9 mouse cellular contexts compared by ENCODE assay signal in the genomic region with DNA sequence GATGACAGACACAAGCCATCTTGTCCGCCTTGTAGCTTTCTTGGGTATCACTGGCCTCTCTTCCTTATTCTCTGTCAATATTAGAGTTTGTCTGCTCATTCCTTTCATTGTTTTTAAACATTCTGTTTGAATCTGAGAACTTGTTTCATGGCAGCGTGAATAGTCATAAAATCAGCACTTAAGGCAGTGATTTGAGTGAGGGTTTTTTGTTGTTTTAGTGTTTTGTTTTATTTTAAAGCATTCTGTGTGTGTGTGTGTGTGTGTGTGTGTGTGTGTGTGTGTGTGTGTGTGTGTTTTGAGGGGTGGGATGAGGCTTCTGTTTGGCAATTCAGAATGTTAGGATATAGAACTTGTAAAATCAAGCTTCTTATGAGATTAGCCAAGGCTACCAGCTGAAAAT. TPM values are rescaled to one million over a fixed set of nuclear protein-coding genes. Genes with fewer than 3 reads are reported as not detected.
DNase-seq lines count a peak whose midpoint lies in the region; ATAC-seq and TF ChIP-seq lines count a peak whose summit lies in the region.
"Had no signal": no experiment of that assay in that cellular context is flagged by ENCODE, and none has a peak within 500 bp of the region (broad histone marks: within the 10 kb centered on the region; RNA-seq: fewer than 3 reads in every experiment).

No protein-coding gene starts in this region.

- DNase-seq in liver, embryonic 11.5 days (ENCODE audit: low spot score): no peak
- no peak for DNase-seq in liver
- no peak for DNase-seq in forebrain, embryonic 10.5 days (ENCODE audit: extremely low spot score, low spot score)
- DNase-seq in hindbrain, postnatal 0 days (ENCODE audit: low spot score): no peak
- no peak for DNase-seq in urinary bladder, adult 2 months (ENCODE audit: low spot score)
- no peak for DNase-seq in left cerebral cortex, postnatal 14 days (ENCODE audit: low spot score in 2 of 2)

- intact Hi-C loops in left cerebral cortex, postnatal 14 days (cut with DNase I): loop anchor here (2.0 kb wide), 1 partner anchor 49 kb away; a partner anchor contains a TSS

- ATAC-seq in liver, embryonic 11.5 days (replicated peaks; ENCODE audit: low FRiP score): no peak
- no peak for ATAC-seq in hindbrain, postnatal 0 days
- ATAC-seq in cerebellum, adult (ENCODE audit: insufficient number of reproducible peaks, low FRiP score, low TSS enrichment): no peak

- no peak for TF ChIP-seq POLR2A in myocyte (IDR thresholded peaks at IDR 0.05; ENCODE audit: insufficient read length, low read depth)

- no peaks in the 10 kb centered on the region for H3K79me2 ChIP-seq in myocyte (ENCODE audit: control insufficient read depth, insufficient read depth)

- 75% methylated on average over 2 of the region's 2 CpGs for WGBS in liver, embryonic 11.5 days
- 69% methylated on average over 2 of the region's 2 CpGs for WGBS in forebrain, embryonic 10.5 days
- WGBS in hindbrain, postnatal 0 days: 70% methylated on average over 2 of the region's 2 CpGs

- H3ac ChIP-seq in myocyte (ENCODE audit: control insufficient read depth, insufficient read length): no peak overlapping the region

- H3K9ac ChIP-seq in liver, embryonic 11.5 days (ENCODE audit: low read depth, low read length): peak overlapping the region; percentile 81
- H3K9ac ChIP-seq in hindbrain, postnatal 0 days (replicated peaks; ENCODE audit: low read length): no peak overlapping the region

- peaks cover 30% of the 10 kb centered on the region for H3K4me1 ChIP-seq in liver, embryonic 11.5 days (replicated peaks; ENCODE audit: control insufficient read depth, insufficient read depth, low read length)
- peaks cover 22% of the 10 kb centered on the region for H3K4me1 ChIP-seq in forebrain, embryonic 10.5 days
- H3K4me1 ChIP-seq in hindbrain, postnatal 0 days (ENCODE audit: insufficient read depth, low read length): peaks cover 9% of the 10 kb centered on the region

- peak overlapping the region; percentile 86 for H3K4me3 ChIP-seq in liver, embryonic 11.5 days (ENCODE audit: low read depth, low read length)
- peak overlapping the region; percentile 78 for H3K4me3 ChIP-seq in forebrain, embryonic 10.5 days
- H3K4me3 ChIP-seq in hindbrain, postnatal 0 days (ENCODE audit: low read length): no peak overlapping the region
- H3K4me3 ChIP-seq in myocyte: peak overlapping the region; percentile 60

- no peaks in the 10 kb centered on the region for H3K27me3 ChIP-seq in liver, embryonic 11.5 days (replicated peaks; ENCODE audit: control insufficient read depth, insufficient read depth, low read length)
- H3K27me3 ChIP-seq in forebrain, embryonic 10.5 days (ENCODE audit: poor library complexity, severe bottlenecking): peaks cover 11% of the 10 kb centered on the region; the same call in 1 of the 2 replicates
- no peaks in the 10 kb centered on the region for H3K27me3 ChIP-seq in hindbrain, postnatal 0 days (ENCODE audit: insufficient read depth, low read length)
- no peaks in the 10 kb centered on the region for H3K27me3 ChIP-seq in myocyte (ENCODE audit: control insufficient read depth, insufficient read depth, insufficient read length)

- peak overlapping the region; percentile 82 for H3K4me2 ChIP-seq in liver, embryonic 11.5 days
- H3K4me2 ChIP-seq in hindbrain, postnatal 0 days (ENCODE audit: low read depth, low read length): peak overlapping the region; percentile 96; the same call in 1 of the 2 replicates
- peak overlapping the region; percentile 8 for H3K4me2 ChIP-seq in myocyte (ENCODE audit: low read depth)

- H3K36me3 ChIP-seq in liver, embryonic 11.5 days (ENCODE audit: control insufficient read depth, insufficient read depth, low read length): no peaks in the 10 kb centered on the region
- no peaks in the 10 kb centered on the region for H3K36me3 ChIP-seq in forebrain, embryonic 10.5 days (replicated peaks)
- H3K36me3 ChIP-seq in hindbrain, postnatal 0 days (ENCODE audit: insufficient read depth, low read length): no peaks in the 10 kb centered on the region
- no peaks in the 10 kb centered on the region for H3K36me3 ChIP-seq in myocyte (ENCODE audit: control insufficient read depth, insufficient read depth)

- TF ChIP-seq CTCF in hindbrain, postnatal 0 days (IDR thresholded peaks at IDR 0.05; ENCODE audit: low read depth): no peak

- H3K9me3 ChIP-seq in liver, embryonic 11.5 days (ENCODE audit: control insufficient read depth, low read length): no peaks in the 10 kb centered on the region
- H3K9me3 ChIP-seq in forebrain, embryonic 10.5 days: peaks cover 5% of the 10 kb centered on the region; the same call in 1 of the 2 replicates
- H3K9me3 ChIP-seq in hindbrain, postnatal 0 days (ENCODE audit: low read length): no peaks in the 10 kb centered on the region

- 0 out of 2 replicates have a peak overlapping the region, but pooled peaks have one; percentile 74 for H3K27ac ChIP-seq in liver, embryonic 11.5 days (ENCODE audit: low read depth, low read length)
- H3K27ac ChIP-seq in forebrain, embryonic 10.5 days: no peak overlapping the region
- H3K27ac ChIP-seq in hindbrain, postnatal 0 days: no peak overlapping the region
- H3K27ac ChIP-seq: macrophage had no signal

TF ChIP-seq in myocyte, 11 proteins besides CTCF, POLR2A, EP300 and RAD21:
- TF ChIP-seq MAX (IDR thresholded peaks at IDR 0.05; ENCODE audit: low read depth) (no peak), POLR2AphosphoS2 (IDR thresholded peaks at IDR 0.05; ENCODE audit: insufficient read length, low read depth) (no peak), MYOG (IDR thresholded peaks at IDR 0.05; ENCODE audit: control insufficient read depth in 1 of 3, insufficient read depth in 1 of 3, insufficient read length in 2 of 3, low read depth in 2 of 3) (no peak), SRF (IDR thresholded peaks at IDR 0.05; ENCODE audit: control insufficient read depth, insufficient read length, low read depth) (no peak), E2F4 (IDR thresholded peaks at IDR 0.05; ENCODE audit: insufficient read depth) (no peak), MYOD1 (IDR thresholded peaks at IDR 0.05; ENCODE audit: control insufficient read depth in 1 of 3, insufficient read length in 2 of 3, low read depth in 2 of 3) (no peak), CEBPB (IDR thresholded peaks at IDR 0.05; ENCODE audit: insufficient read depth, poor library complexity, severe bottlenecking) (no peak)
TF ChIP-seq in myocyte: peak in this region for 0.

RNA-seq across cellular contexts. Expression of a gene that starts 1.5 kb away (rescaled TPM):
- 164 and 179 TPM in 2 replicates for polyA plus RNA-seq in liver, embryonic 11.5 days (2014; fragmentation: Nextera tagmentation; extraction: Ambion mirVana)
- polyA plus RNA-seq in forebrain, embryonic 10.5 days (2016; fragmentation: Nextera tagmentation; extraction: Ambion mirVana): 37.1 and 39.3 TPM in 2 replicates
- total RNA-seq in hindbrain, postnatal 0 days (2014; rRNA removed): 28.5 and 31.3 TPM in 2 replicates
- polyA plus RNA-seq in hindbrain, postnatal 0 days (2015; fragmentation: Nextera tagmentation; extraction: Ambion mirVana): 52.9 and 53.3 TPM in 2 replicates
- 31.3 TPM for polyA plus RNA-seq in myocyte (2012; fragmentation: generic; extraction: Trizol)
- polyA plus RNA-seq in urinary bladder, adult 2 months (2012; rRNA removed): 20.2 and 23.8 TPM in 2 replicates
- 10 to 100 TPM; 16.8 to 18.2 TPM for total RNA-seq in left cerebral cortex, postnatal 14 days (2021)

RNA-seq across cellular contexts. Expression of a gene that starts 21.3 kb away (rescaled TPM):
- 80.7 and 82.4 TPM in 2 replicates for polyA plus RNA-seq in liver, embryonic 11.5 days (2014; fragmentation: Nextera tagmentation; extraction: Ambion mirVana)
- polyA plus RNA-seq in forebrain, embryonic 10.5 days (2016; fragmentation: Nextera tagmentation; extraction: Ambion mirVana): 71.1 and 74.9 TPM in 2 replicates
- 5.0 and 10.6 TPM in 2 replicates for total RNA-seq in hindbrain, postnatal 0 days (2014; rRNA removed)
- 17.5 and 25.3 TPM in 2 replicates for polyA plus RNA-seq in hindbrain, postnatal 0 days (2015; fragmentation: Nextera tagmentation; extraction: Ambion mirVana)
- 12.7 TPM for polyA plus RNA-seq in myocyte (2012; fragmentation: generic; extraction: Trizol)
- 38.2 and 48.0 TPM in 2 replicates for polyA plus RNA-seq in urinary bladder, adult 2 months (2012; rRNA removed)
- 1 to 10 TPM; 5.9 to 8.9 TPM for total RNA-seq in left cerebral cortex, postnatal 14 days (2021)

RNA-seq across cellular contexts. Expression of a gene that starts 44.2 kb away (rescaled TPM):
- 72.0 and 79.6 TPM in 2 replicates for polyA plus RNA-seq in liver, embryonic 11.5 days (2014; fragmentation: Nextera tagmentation; extraction: Ambion mirVana)
- 0.20 and 0.52 TPM in 2 replicates for polyA plus RNA-seq in forebrain, embryonic 10.5 days (2016; fragmentation: Nextera tagmentation; extraction: Ambion mirVana)
- total RNA-seq in hindbrain, postnatal 0 days (2014; rRNA removed): 0.22 TPM in 1 of 2 replicates, not detected in the other
- polyA plus RNA-seq in hindbrain, postnatal 0 days (2015; fragmentation: Nextera tagmentation; extraction: Ambion mirVana): 0.33 and 0.55 TPM in 2 replicates
- polyA plus RNA-seq in myocyte (2012; fragmentation: generic; extraction: Trizol): not detected
- 0.34 and 0.39 TPM in 2 replicates for polyA plus RNA-seq in urinary bladder, adult 2 months (2012; rRNA removed)
- total RNA-seq in left cerebral cortex, postnatal 14 days (2021): not detected
- polyA plus RNA-seq: macrophage had no signal

RNA-seq across cellular contexts. Expression of a gene that starts 48.7 kb away (rescaled TPM):
- 56.9 and 67.7 TPM in 2 replicates for polyA plus RNA-seq in liver, embryonic 11.5 days (2014; fragmentation: Nextera tagmentation; extraction: Ambion mirVana)
- polyA plus RNA-seq in forebrain, embryonic 10.5 days (2016; fragmentation: Nextera tagmentation; extraction: Ambion mirVana): 112 and 124 TPM in 2 replicates
- 1.7 and 5.1 TPM in 2 replicates for total RNA-seq in hindbrain, postnatal 0 days (2014; rRNA removed)
- 37.0 and 37.3 TPM in 2 replicates for polyA plus RNA-seq in hindbrain, postnatal 0 days (2015; fragmentation: Nextera tagmentation; extraction: Ambion mirVana)
- 89.0 TPM for polyA plus RNA-seq in myocyte (2012; fragmentation: generic; extraction: Trizol)
- polyA plus RNA-seq in urinary bladder, adult 2 months (2012; rRNA removed): 42.3 and 44.0 TPM in 2 replicates
- total RNA-seq in left cerebral cortex, postnatal 14 days (2021): 10 to 100 TPM; 41.1 to 48.8 TPM

RNA-seq across cellular contexts. Expression of a gene that starts 57.5 kb away (rescaled TPM):
- polyA plus RNA-seq in liver, embryonic 11.5 days (2014; fragmentation: Nextera tagmentation; extraction: Ambion mirVana): 0.25 TPM in 1 of 2 replicates, not detected in the other
- polyA plus RNA-seq in forebrain, embryonic 10.5 days (2016; fragmentation: Nextera tagmentation; extraction: Ambion mirVana): 0.37 and 0.41 TPM in 2 replicates
- total RNA-seq in hindbrain, postnatal 0 days (2014; rRNA removed): 0.11 and 0.52 TPM in 2 replicates
- polyA plus RNA-seq in hindbrain, postnatal 0 days (2015; fragmentation: Nextera tagmentation; extraction: Ambion mirVana): 0.33 and 0.41 TPM in 2 replicates
- not detected for polyA plus RNA-seq in myocyte (2012; fragmentation: generic; extraction: Trizol)
- polyA plus RNA-seq in urinary bladder, adult 2 months (2012; rRNA removed): 0.19 and 0.24 TPM in 2 replicates
- under 1 TPM; 0.30 to 0.64 TPM for total RNA-seq in left cerebral cortex, postnatal 14 days (2021)

Comparison
In these comparisons a context has a peak if more than half of its experiments do, and no peak if none do; other contexts are left out.
1. H3K4me2 ChIP-seq: peak in every context shown above with its lines; median percentile 96 in hindbrain, postnatal 0 days; 82 in liver, embryonic 11.5 days; 8 in myocyte.
2. RNA of a gene that starts 44.2 kb away (polyA plus RNA-seq): 72.0 to 79.6 TPM in liver, embryonic 11.5 days; 0.33 to 0.55 TPM in hindbrain, postnatal 0 days, 0.34 to 0.39 TPM in urinary bladder, adult 2 months, 0.20 to 0.52 TPM in forebrain, embryonic 10.5 days and not detected in myocyte (single experiment); every median in the first group is over 10 times any median in the second.